Mouse (Mus musculus) erythroblast, embryonic 14.5 days (primary cell): ENCODE measurements around the gene Rgs21. TPM values are rescaled to one million over a fixed set of nuclear protein-coding genes. Genes with fewer than 3 reads are reported as not detected.

Experiments
- H3K27me3 ChIP-seq: 2 replicates; pipeline ENCODE4 v1.6.1; 2012; ENCODE audit warnings: inconsistent platforms; ENCODE audit not compliant: control insufficient read depth
- H3K36me3 ChIP-seq: 2 replicates; pipeline ENCODE4 v1.6.1; 2012; ENCODE audit warnings: mild to moderate bottlenecking, inconsistent platforms; ENCODE audit not compliant: control insufficient read depth
- H3K4me1 ChIP-seq: 2 replicates; pipeline ENCODE4 v1.6.1; 2012; ENCODE audit warnings: inconsistent platforms; ENCODE audit not compliant: control insufficient read depth
- H3K4me3 ChIP-seq: replicated peaks from 2 replicates; pipeline ENCODE3; 2012; ENCODE audit warnings: moderate library complexity, mild to moderate bottlenecking, inconsistent platforms
- H3K9me3 ChIP-seq: 2 replicates; pipeline ENCODE4 v1.6.1; 2012; ENCODE audit warnings: low read length, inconsistent platforms, mixed read lengths; ENCODE audit not compliant: control insufficient read depth
- GATA1 ChIP-seq: IDR thresholded peaks from 2 replicates; pipeline ENCODE4 v1.6.1; 2012; ENCODE audit warnings: low read length, inconsistent platforms, mixed read lengths
- TAL1 ChIP-seq: IDR thresholded peaks from 3 replicates; pipeline ENCODE4 v1.6.1; 2012; ENCODE audit warnings: low read length, inconsistent platforms, mixed read lengths
- polyA plus RNA-seq: library from polyadenylated mRNA; stranded (reverse); fragments of >175 nt; gene quantifications from 2 replicates; pipeline ENCODE4 v1.2.3, GENCODE M21; 2012

Gene Rgs21
- not detected in 2 replicates for polyA plus RNA-seq

DNA sequence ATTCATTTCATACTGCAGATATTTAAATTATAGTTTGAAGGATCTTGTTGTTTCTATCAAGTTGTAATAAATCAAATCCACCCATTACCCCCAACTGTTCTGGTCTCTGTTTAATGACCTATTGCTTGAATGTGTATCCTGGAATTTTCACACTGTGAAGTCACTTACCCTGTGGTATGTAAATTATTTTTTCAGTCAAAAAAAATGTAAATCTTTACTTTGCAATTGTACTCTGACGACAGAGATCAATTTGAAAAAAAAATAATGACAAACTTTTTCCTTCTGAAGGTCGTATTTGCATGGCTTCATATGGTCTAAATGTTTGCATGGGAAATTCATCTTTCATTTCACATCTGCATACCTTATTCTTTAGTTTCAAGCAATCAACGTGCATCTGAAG lies at the start of gene Rgs21:
Gene Rgs21 (minus strand): TSS at position 101 of the 400 bp plus-strand sequence.
- no peak within 1 kb of the TSS for H3K4me3 ChIP-seq

GRCm38 (mm10) chr1:144604071-144604470 lies 36.6 kb upstream of the Rgs21 start:
- TF ChIP-seq GATA1 (no peak), TAL1 (no peak)
- Histone ChIP-seq H3K4me3 (no peak overlapping the region), H3K9me3 (no peaks in the 10 kb centered on the region), H3K4me1 (no peaks in the 10 kb centered on the region), H3K27me3 (no peaks in the 10 kb centered on the region), H3K36me3 (no peaks in the 10 kb centered on the region)

More for the DNA sequence above, at the start of gene Rgs21:
- no peaks in the 10 kb centered on the region for H3K9me3 ChIP-seq
- TF ChIP-seq TAL1 (no peak), GATA1 (no peak)
- H3K27me3 ChIP-seq: no peaks in the 10 kb centered on the region
- no peaks in the 10 kb centered on the region for H3K4me1 ChIP-seq
- H3K36me3 ChIP-seq: no peaks in the 10 kb centered on the region

DNA sequence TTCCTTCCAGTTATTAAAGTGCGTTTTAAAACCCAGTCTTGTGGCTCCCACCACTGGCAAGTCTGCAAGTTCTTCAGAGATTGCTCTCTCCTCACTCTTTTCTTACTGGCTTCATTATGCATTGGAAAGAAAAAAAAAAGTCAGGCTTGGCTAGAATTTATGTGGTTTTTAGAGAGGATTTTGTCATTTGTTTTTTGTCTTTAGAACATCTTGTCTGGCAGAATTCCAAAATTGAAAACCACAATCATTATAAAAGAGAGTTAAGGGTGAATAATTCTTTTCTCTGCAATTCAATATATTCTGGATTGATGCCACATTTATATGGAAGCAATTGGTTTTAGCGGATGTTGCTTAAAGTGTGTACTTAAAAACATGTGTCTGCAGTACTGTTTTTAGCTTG lies 35.5 kb upstream of the Rgs21 start:
- Histone ChIP-seq H3K4me3 (no peak overlapping the region), H3K9me3 (no peaks in the 10 kb centered on the region), H3K27me3 (no peaks in the 10 kb centered on the region), H3K4me1 (no peaks in the 10 kb centered on the region), H3K36me3 (no peaks in the 10 kb centered on the region)
- TF ChIP-seq GATA1 (no peak), TAL1 (no peak)

DNA sequence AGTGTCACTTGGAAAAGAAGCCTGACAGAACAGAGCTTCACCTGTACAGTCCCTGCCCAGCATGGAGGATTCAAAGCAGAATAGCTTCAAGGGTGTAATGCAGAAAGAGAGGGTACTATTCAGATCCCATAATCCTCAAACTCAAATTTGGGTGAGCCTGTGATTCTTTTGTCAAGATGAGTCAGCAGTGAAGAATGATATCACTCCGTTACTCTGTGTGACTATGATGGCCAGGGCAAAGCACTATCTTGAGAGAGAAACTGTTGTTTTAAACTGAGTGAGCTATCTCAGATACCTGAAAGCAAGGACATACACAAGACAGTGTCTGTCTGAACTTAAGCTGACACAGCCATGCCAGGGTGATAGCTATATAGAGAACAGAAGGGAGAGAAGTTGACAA lies 11.9 kb upstream of the Rgs21 start:
- Histone ChIP-seq H3K4me3 (no peak overlapping the region), H3K9me3 (no peaks in the 10 kb centered on the region), H3K36me3 (no peaks in the 10 kb centered on the region), H3K27me3 (no peaks in the 10 kb centered on the region), H3K4me1 (no peaks in the 10 kb centered on the region)
- TF ChIP-seq TAL1 (no peak), GATA1 (no peak)

GRCm38 (mm10) chr1:144572972-144573371 lies 5.5 kb upstream of the Rgs21 start:
- no peaks in the 10 kb centered on the region for H3K27me3 ChIP-seq
- no peaks in the 10 kb centered on the region for H3K36me3 ChIP-seq
- no peak for TF ChIP-seq GATA1
- no peak for TF ChIP-seq TAL1
- H3K9me3 ChIP-seq: no peaks in the 10 kb centered on the region
- H3K4me1 ChIP-seq: no peaks in the 10 kb centered on the region
- no peak overlapping the region for H3K4me3 ChIP-seq

- Histone ChIP-seq H3K27me3 (no peaks in the 10 kb centered on the region), H3K4me1 (no peaks in the 10 kb centered on the region), H3K9me3 (no peaks in the 10 kb centered on the region), H3K36me3 (no peaks in the 10 kb centered on the region), H3K4me3 (no peak overlapping the region)
- no peak for TF ChIP-seq TAL1
- no peak for TF ChIP-seq GATA1
Measured at GRCm38 (mm10) chr1:144569905-144570304, 2.4 kb upstream of the Rgs21 start.

DNA sequence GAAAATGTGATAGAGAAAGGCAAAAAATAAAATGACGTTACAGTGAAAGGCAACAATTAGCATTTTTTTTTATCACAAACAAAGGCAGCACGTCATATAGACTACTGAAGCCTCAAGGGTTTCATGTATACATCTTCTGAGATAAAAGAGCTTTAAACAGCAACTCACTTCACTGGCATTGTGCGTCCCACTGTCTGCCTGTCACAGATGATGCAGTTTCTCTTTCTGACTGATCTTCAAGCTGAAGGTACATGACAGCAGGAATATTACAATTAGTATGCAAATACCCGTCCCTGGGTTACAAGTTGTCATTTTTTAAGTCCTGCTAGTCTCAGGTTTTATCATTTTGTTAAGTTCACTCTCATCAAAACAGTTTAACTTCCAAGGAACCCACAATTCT lies 22.3 kb downstream of the Rgs21 start:
- no peaks in the 10 kb centered on the region for H3K36me3 ChIP-seq
- H3K4me3 ChIP-seq: no peak overlapping the region
- no peaks in the 10 kb centered on the region for H3K27me3 ChIP-seq
- H3K9me3 ChIP-seq: no peaks in the 10 kb centered on the region
- TF ChIP-seq GATA1 (no peak), TAL1 (no peak)
- H3K4me1 ChIP-seq: no peaks in the 10 kb centered on the region

DNA sequence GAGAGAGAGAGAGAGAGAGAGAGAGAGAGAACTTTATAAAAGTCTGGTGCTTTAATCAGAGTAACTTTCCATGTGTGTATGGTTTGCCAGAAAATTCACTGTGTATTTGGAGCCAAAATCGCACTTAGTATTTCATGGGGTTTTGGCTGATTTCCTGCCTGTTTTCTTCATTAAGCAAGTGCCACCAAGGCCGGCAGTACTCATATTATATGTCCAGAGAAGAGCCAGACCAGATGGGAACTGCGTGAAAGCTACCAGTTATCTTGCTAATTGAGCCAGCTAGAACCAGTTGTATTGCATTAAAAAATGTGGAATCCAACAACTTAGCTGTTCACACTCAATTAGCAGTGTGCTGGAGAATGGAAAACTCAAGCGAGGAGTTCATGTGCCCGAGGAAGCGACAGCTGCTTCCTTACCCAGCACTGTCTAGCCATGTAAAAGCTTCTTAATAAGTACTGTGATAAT lies 22.9 kb downstream of the Rgs21 start:
- TF ChIP-seq TAL1: no peak
- no peak for TF ChIP-seq GATA1
- H3K27me3 ChIP-seq: no peaks in the 10 kb centered on the region

GRCm38 (mm10) chr1:144531746-144532145 lies 35.7 kb downstream of the Rgs21 start:
- no peaks in the 10 kb centered on the region for H3K36me3 ChIP-seq
- H3K9me3 ChIP-seq: no peaks in the 10 kb centered on the region
- no peaks in the 10 kb centered on the region for H3K4me1 ChIP-seq
- TF ChIP-seq TAL1: no peak
- TF ChIP-seq GATA1: no peak
- no peaks in the 10 kb centered on the region for H3K27me3 ChIP-seq
- H3K4me3 ChIP-seq: no peak overlapping the region

More for the DNA sequence above, 22.9 kb downstream of the Rgs21 start:
- Histone ChIP-seq H3K4me3 (no peak overlapping the region), H3K9me3 (no peaks in the 10 kb centered on the region), H3K36me3 (no peaks in the 10 kb centered on the region), H3K4me1 (no peaks in the 10 kb centered on the region)

GRCm38 (mm10) chr1:144517878-144518426 lies 49.5 kb downstream of the Rgs21 start:
- Histone ChIP-seq H3K4me3 (no peak overlapping the region), H3K4me1 (no peaks in the 10 kb centered on the region), H3K27me3 (no peaks in the 10 kb centered on the region), H3K36me3 (no peaks in the 10 kb centered on the region), H3K9me3 (no peaks in the 10 kb centered on the region)
- no peak for TF ChIP-seq GATA1
